Mouse (Mus musculus) midbrain, embryonic 16.5 days (tissue): ENCODE measurements at regions not wholly inside any gene's neighbourhood (a gene's known extent, or its start where the extent isn't known, plus 50 kb on each side); places are given as distances from the start of the nearest gene placed in this dataset.

Experiments used
- ATAC-seq: fragments of 200-750 bp; cut with Nextera tagmentation; 2 replicates; pipeline ENCODE4 v1.8.0; 2017; ENCODE audit warnings: moderate TSS enrichment
- H3K27ac ChIP-seq: fragments of 300-500 bp; sonication (generic); 2 replicates; pipeline ENCODE4 v1.5.1; 2014; ENCODE audit warnings: mild to moderate bottlenecking, low read length, mixed read lengths
- H3K27me3 ChIP-seq: fragments of 300-500 bp; sonication (generic); 2 replicates; pipeline ENCODE4 v1.6.1; 2014; ENCODE audit warnings: low read depth, low read length, mixed read lengths; ENCODE audit not compliant: control insufficient read depth, insufficient read depth
- H3K36me3 ChIP-seq: fragments of 300-500 bp; sonication (generic); 2 replicates; pipeline ENCODE4 v1.6.1; 2014; ENCODE audit warnings: mild to moderate bottlenecking, low read length, moderate library complexity, mixed read lengths; ENCODE audit not compliant: control insufficient read depth, insufficient read depth
- H3K4me1 ChIP-seq: fragments of 300-500 bp; sonication (generic); 2 replicates; pipeline ENCODE4 v1.6.1; 2014; ENCODE audit warnings: mild to moderate bottlenecking, low read length, mixed read lengths; ENCODE audit not compliant: control insufficient read depth, insufficient read depth
- H3K4me2 ChIP-seq: fragments of 300-500 bp; sonication (generic); 2 replicates; pipeline ENCODE4 v1.6.1; 2014; ENCODE audit warnings: mild to moderate bottlenecking, low read length, mixed read lengths
- H3K4me3 ChIP-seq: fragments of 300-500 bp; sonication (generic); 2 replicates; pipeline ENCODE4 v1.5.1; 2014; ENCODE audit warnings: low read depth, mild to moderate bottlenecking, low read length, moderate library complexity, mixed read lengths
- H3K9ac ChIP-seq: fragments of 300-500 bp; sonication (generic); 2 replicates; pipeline ENCODE4 v1.6.1; 2014; ENCODE audit warnings: low read depth, low read length, mixed read lengths
- H3K9me3 ChIP-seq: fragments of 300-500 bp; sonication (generic); replicated peaks from 2 replicates; pipeline ENCODE4 v1.6.1; 2014; ENCODE audit warnings: mild to moderate bottlenecking, low read length, mixed read lengths; ENCODE audit not compliant: control insufficient read depth, poor library complexity, severe bottlenecking
- WGBS: fragments of 180-500 bp; shearing (Covaris S2); extraction: QIAGEN DNeasy Blood & Tissue Kit; methylation state at CpG from one replicate; pipeline ENCODE4 v1.1.7; 2014; 5-methylcytosine and 5-hydroxymethylcytosine counted together

DNA sequence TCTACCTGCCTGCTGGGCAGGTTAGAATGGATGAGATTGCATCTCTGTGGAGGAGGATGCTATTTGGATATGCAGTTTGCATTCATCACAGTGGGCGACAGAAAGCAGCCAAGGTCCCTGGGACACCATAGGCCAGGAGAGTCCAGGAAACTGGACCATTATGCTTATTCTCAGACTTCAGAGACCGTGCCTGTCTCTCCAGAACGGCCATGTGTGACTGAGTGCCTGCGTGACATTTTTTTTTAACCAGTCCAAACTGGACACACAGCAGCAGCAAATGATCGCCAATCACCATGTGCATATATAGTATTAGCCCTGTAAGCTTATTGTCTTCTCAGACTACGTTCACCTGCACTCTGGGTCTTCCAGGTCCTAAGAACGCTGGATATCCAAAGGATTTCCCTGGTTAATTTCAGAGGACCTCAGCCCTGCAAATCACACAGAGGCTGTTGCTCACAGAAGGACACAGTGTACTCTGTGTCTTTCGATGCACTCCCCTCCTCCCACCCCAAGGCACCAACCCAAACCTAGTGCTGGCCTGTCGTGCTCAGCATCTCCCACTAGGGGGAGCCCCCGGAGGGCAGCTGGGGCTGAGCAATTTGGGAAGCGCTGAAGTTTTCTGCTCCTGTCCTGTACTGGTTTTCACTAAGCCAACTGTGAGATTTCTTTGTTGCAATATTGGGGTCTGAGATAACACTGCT lies 312.9 kb upstream of the Ubash3b start:
- Histone ChIP-seq H3K4me2 (peak overlapping the region; percentile 38), H3K4me1 (peaks cover 21% of the 10 kb centered on the region), H3K9ac (0 out of 2 replicates have a peak overlapping the region, but pooled peaks have one; percentile 31), H3K27me3 (no peaks in the 10 kb centered on the region), H3K36me3 (no peaks in the 10 kb centered on the region), H3K4me3 (peak overlapping the region; percentile 10; the same call in 1 of the 2 replicates), H3K27ac (peak overlapping the region; percentile 72), H3K9me3 (no peaks in the 10 kb centered on the region)
- peak; percentile 88 for ATAC-seq
- 26% methylated on average over 11 of the region's 11 CpGs for WGBS

DNA sequence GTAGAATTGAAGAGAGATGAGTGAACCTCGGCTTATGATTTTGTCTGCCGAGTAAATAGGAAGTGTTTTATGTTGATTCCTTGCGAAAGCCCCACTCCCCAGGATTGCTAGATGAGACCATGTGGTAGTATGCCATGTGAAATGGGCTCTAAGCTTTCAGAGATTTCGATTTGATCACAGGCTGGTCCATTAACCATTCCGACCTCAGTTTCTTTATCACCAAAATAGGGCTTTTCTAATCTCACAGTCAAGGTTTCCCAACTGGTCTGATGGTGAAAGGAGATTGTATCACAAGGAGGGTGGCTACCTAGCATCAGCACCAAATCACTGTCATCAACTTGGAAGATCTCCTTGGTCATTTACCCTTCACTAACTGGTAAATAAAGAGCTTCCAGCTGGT lies 312.0 kb upstream of the Ubash3b start:
- Histone ChIP-seq H3K9me3 (no peaks in the 10 kb centered on the region), H3K27me3 (no peaks in the 10 kb centered on the region), H3K4me1 (peaks cover 21% of the 10 kb centered on the region), H3K4me2 (no peak overlapping the region), H3K9ac (no peak overlapping the region), H3K27ac (no peak overlapping the region; the same call in 1 of the 2 replicates), H3K36me3 (no peaks in the 10 kb centered on the region), H3K4me3 (no peak overlapping the region)
- WGBS, result 89% methylated on average over 5 of the region's 5 CpGs
- no peak for ATAC-seq

GRCm38 (mm10) chr9:41471345-41471744 lies 309.8 kb upstream of the Ubash3b start:
- Histone ChIP-seq H3K4me3 (no peak overlapping the region), H3K36me3 (no peaks in the 10 kb centered on the region), H3K27me3 (no peaks in the 10 kb centered on the region), H3K9me3 (no peaks in the 10 kb centered on the region), H3K27ac (no peak overlapping the region), H3K4me1 (peaks cover 21% of the 10 kb centered on the region), H3K4me2 (no peak overlapping the region), H3K9ac (no peak overlapping the region)
- 94% methylated on average over 3 of the region's 3 CpGs for WGBS
- ATAC-seq, result no peak

GRCm38 (mm10) chr9:41470010-41470409 lies 308.5 kb upstream of the Ubash3b start:
- WGBS, result 49% methylated on average over 6 of the region's 6 CpGs
- Histone ChIP-seq H3K27me3 (no peaks in the 10 kb centered on the region), H3K36me3 (no peaks in the 10 kb centered on the region), H3K4me2 (no peak overlapping the region), H3K27ac (peak overlapping the region; percentile 1; the same call in 1 of the 2 replicates), H3K9ac (no peak overlapping the region), H3K4me3 (no peak overlapping the region), H3K4me1 (peaks cover 16% of the 10 kb centered on the region), H3K9me3 (no peaks in the 10 kb centered on the region)
- no peak for ATAC-seq

GRCm38 (mm10) chr9:41469414-41469813 lies 307.9 kb upstream of the Ubash3b start:
- H3K4me1 ChIP-seq, result peaks cover 11% of the 10 kb centered on the region
- no peak overlapping the region for H3K4me3 ChIP-seq
- H3K27me3 ChIP-seq, result no peaks in the 10 kb centered on the region
- H3K27ac ChIP-seq, result no peak overlapping the region
- H3K9me3 ChIP-seq, result no peaks in the 10 kb centered on the region
- no peak for ATAC-seq
- H3K9ac ChIP-seq, result no peak overlapping the region
- WGBS, result 76% methylated on average over 5 of the region's 5 CpGs
- H3K4me2 ChIP-seq, result no peak overlapping the region
- no peaks in the 10 kb centered on the region for H3K36me3 ChIP-seq

GRCm38 (mm10) chr9:41464057-41464685 lies 302.7 kb upstream of the Ubash3b start:
- peak overlapping the region; percentile 55 for H3K27ac ChIP-seq
- no peak overlapping the region for H3K4me3 ChIP-seq
- no peaks in the 10 kb centered on the region for H3K27me3 ChIP-seq
- no peaks in the 10 kb centered on the region for H3K9me3 ChIP-seq
- no peaks in the 10 kb centered on the region for H3K36me3 ChIP-seq
- no peak overlapping the region for H3K9ac ChIP-seq
- WGBS, result 36% methylated on average over 8 of the region's 8 CpGs
- H3K4me2 ChIP-seq, result no peak overlapping the region
- H3K4me1 ChIP-seq, result no peaks in the 10 kb centered on the region; the same call in 1 of the 2 replicates
- ATAC-seq, result peak; percentile 91

DNA sequence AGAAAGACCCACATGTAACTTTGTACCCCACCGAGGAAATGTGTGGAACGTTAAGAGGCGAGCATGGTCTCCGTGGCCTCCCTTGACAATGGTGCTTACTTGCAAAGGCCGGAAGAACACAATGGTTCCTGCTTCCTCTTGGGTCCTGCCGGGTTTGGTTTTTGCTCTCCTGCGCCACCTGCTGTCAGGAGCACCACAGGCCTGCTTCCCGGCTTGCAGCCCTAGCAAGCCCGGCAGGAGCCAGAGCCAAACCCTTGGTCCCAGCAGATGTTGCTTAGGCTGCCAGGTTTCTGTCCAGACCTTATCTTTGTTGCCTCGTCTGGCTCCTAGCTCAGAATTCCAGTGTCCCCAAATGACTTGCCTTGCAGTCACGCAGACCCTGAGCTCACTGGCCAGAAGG lies 300.2 kb upstream of the Ubash3b start:
- no peaks in the 10 kb centered on the region for H3K9me3 ChIP-seq
- no peaks in the 10 kb centered on the region for H3K27me3 ChIP-seq
- no peak overlapping the region for H3K9ac ChIP-seq
- H3K27ac ChIP-seq, result peak overlapping the region; percentile 53
- no peaks in the 10 kb centered on the region for H3K36me3 ChIP-seq
- ATAC-seq, result peak; percentile 60; the same call in 1 of the 2 replicates
- no peaks in the 10 kb centered on the region; the same call in 1 of the 2 replicates for H3K4me1 ChIP-seq
- H3K4me3 ChIP-seq, result no peak overlapping the region
- H3K4me2 ChIP-seq, result no peak overlapping the region
- 7% methylated on average over 11 of the region's 11 CpGs for WGBS

DNA sequence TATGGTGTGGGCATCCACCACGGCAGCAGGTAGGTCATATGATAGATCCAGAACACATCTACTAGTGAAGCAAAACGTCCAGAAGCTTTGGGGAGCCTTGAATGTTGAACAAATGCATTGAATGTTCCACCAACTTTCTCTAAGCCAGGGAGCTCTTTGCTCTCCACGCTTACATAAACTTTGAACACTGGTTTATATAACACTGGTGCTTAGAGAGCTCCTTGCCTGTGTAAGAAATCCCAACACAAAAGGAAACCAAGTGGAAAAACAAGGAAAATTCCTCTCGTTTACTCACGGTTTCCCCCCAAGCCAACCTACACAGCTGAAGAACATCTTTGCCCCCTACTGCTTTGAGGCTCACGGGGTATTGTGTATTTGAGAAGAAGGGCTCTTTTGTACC lies 299.2 kb upstream of the Ubash3b start:
- no peak overlapping the region for H3K4me2 ChIP-seq
- 69% methylated on average over 6 of the region's 6 CpGs for WGBS
- no peaks in the 10 kb centered on the region for H3K36me3 ChIP-seq
- no peak for ATAC-seq
- H3K9me3 ChIP-seq, result no peaks in the 10 kb centered on the region
- no peak overlapping the region for H3K9ac ChIP-seq
- H3K27me3 ChIP-seq, result no peaks in the 10 kb centered on the region
- no peaks in the 10 kb centered on the region; the same call in 1 of the 2 replicates for H3K4me1 ChIP-seq
- no peak overlapping the region for H3K4me3 ChIP-seq
- no peak overlapping the region for H3K27ac ChIP-seq

DNA sequence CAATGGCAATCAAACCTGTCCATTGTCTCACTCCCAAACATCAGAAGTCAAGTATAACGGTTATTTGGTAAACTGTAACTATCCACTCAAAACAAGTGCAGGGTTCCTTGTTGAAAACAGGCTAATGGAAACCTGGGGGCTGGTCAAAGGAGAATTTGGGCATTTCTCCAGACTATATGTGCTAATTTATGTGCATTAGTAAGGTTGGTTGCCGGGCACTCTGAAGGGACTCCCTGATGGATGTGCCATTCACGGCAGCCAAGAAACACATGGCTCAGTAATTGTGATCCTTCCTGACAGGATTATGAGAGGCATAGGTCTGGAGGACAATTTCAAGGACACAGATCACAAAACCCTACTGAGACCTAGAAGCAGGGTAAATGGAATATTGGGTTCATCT lies 295.5 kb upstream of the Ubash3b start:
- Histone ChIP-seq H3K4me3 (no peak overlapping the region), H3K9ac (no peak overlapping the region), H3K9me3 (no peaks in the 10 kb centered on the region), H3K36me3 (no peaks in the 10 kb centered on the region), H3K4me1 (no peaks in the 10 kb centered on the region; the same call in 1 of the 2 replicates), H3K4me2 (no peak overlapping the region), H3K27ac (no peak overlapping the region), H3K27me3 (no peaks in the 10 kb centered on the region)
- WGBS, result 38% methylated on average over 3 of the region's 3 CpGs
- no peak for ATAC-seq
